Mouse (Mus musculus): ENCODE measurements around the gene Astn2.
A peak's percentile ranks its signal among the peaks of the same experiment; 100 is the strongest.

Astn2 gene

DNA sequence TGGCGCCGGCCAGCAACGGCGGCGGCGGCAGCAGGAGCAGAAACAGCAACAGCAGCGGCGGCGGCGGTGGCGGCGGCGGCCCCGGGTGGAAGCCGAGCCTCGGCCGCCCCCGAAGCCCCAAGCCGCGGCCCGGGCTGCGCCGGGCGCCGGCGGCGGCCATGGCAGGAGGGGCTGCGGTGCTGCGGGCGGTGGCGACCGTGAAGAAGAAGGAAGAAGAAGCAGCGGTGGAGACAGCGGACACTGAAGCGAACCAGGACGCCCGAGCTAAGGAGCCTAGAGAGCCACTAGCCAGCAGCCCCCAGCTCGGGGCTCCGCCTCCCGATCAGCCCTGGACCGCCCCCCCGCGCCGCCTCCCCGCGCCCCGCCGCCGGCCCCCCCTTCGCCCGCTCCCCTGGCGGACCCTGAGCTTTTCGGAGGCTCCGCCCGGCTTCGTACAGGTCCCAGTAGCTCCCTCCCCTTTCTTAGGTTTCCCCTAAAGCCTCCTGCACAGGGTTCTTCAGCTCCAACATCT lies at the start of gene Astn2:
Astn2 (minus strand) TSS at position 411 of the 511 bp plus-strand sequence.
- DNase-seq, result no peak

DNA sequence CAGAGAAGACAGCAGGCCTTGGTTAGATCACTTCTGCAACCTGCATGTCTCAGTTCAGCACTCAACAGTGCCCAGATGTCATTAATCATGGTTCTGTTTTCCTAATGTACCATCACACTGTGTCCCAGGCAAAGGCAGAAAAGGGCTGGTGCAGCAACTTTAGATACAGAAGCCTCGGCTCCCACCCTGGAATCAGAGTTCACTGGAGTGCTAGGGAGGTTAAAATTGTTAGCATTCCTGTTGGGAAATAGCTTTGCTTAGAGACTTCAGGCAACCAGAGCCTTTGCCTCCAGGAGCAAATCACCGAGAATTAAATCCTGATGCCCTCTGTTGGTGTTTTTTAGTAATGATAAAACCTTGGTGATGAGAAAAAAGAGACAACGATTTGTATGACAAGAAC lies 45.7 kb upstream of the Astn2 start:
- DNase-seq, result peak in 1 of 2 experiments; percentile 1

DNA sequence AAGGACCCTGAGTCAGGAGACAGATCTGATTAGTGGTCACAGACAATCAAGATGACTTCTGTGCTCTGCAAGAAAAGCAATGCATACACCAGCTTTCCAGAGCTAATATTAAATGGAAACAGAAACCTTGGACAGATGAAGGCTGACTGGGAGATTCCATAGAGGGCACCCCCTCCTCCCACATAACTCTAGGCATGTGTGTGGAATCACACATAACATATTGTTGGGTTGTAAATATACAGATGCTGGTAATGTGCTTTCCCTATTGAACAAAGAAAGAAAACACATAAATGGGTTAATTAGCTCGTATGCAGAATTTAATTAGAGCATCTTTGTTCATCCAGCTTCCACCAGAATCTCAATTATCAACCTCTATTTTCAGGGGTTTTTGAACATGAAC lies 26.8 kb upstream of the Astn2 start:
- no peak for DNase-seq

DNA sequence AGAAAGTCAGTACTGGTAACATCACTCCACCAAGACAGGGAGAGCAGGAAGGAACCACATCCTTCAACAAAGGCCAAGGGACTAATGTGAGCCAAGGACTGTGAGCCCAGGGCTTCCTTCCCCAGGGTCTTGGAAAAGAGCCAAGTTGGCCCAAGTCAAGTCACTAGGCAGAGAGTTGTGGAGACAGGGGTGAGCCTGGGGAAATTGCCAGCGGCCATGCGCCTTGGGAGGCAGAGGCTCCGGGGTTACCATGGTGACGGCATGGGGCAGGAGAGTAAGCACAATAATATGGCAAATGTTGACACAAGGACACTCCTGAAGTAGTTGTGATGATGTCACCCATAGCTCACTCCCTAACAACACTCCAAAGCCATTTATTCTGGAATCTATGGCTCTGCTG lies 21.4 kb upstream of the Astn2 start:
- no peak for DNase-seq

DNA sequence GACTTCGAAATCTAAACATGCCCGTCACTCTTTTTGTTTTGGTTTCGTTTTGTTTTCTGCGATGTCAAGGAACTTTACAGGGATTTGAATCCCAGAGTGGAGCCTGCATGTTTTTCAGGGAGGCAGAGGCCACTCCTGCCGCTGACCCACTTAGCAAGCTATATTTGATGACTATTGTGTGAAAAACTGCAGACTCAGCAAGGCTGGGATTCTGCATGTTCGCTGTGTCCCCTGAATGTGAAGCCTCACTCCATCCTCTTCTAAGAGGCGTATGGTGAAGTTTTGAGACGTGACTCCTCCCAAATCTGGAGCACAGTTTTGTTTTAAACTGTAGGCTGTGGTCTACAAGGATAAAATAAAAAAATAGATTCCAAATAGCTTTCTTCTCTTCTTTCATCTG lies 10.4 kb upstream of the Astn2 start:
- no peak for DNase-seq

DNA sequence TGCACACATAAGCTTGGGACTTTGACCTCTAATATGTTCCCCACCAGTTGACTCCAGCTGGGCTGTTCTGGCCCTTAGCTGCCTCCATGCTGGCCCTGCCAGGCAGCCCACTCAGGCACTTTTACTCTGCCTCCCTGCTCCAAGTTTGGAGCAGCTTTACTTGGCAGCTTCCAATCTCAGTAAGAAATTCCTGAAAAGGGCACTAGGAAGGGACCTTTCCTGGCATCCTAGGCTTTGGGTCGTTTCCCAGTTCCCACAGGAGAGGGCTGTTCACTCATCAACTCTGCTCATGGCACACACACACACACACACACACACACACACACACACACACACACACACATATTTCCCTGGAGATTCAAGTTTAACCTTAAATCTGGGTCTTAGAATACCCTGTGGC lies 675 bp upstream of the Astn2 start:
- DNase-seq, result no peak

DNA sequence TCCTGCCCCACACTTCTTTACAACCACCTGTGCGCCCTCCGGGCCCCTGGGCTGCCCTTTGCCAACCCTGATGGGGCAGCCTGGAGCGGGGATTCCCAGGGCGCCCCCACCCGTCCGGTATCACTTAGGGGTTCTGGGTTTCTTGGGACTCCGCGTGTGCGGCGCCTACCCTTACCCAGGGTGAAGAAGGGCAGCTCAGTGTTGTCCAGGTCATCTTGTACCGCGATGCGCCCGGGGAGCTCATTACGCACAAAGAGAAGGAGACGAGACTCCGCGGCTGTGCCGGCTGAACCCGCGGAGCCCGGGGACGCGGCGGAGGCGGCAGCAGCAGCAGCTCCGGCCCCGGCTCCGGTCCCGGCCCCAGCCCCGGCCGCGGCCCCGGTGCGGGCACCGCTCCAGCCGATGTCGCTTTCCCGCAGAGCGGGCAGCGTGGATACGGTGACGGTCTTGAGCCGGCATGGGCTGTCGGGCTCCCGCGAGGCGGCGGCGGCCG lies 657 bp downstream of the Astn2 start:
- DNase-seq, result no peak

DNA sequence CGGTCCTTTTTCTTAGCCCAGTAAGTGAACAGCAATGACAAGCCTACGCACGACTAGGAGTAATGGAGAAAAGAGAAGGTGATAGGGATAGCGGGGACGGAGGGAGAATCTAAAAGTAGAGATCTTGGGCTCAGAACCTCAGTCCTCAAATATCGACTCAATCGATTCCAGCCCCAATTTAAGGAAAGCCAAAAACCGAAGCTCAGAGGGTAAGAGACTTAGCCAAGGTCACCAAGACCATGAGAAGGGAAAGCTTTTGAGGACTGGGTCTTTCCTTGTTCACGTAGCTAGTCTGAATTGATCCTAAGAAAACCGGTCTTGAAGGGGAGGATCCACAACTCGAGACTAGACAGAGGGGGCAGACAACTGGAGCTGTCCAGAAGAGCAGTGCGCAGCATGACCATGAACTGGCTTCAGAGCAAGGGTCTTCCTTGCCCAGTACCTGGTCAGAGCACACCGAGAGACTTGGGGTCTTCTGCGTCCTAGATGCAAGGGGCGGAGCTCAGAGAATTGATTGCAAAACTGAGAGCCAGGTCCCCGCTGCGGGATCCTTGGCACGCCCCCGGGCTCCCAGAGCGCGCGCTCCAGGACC lies 1.2 kb downstream of the Astn2 start:
- DNase-seq, result no peak

DNA sequence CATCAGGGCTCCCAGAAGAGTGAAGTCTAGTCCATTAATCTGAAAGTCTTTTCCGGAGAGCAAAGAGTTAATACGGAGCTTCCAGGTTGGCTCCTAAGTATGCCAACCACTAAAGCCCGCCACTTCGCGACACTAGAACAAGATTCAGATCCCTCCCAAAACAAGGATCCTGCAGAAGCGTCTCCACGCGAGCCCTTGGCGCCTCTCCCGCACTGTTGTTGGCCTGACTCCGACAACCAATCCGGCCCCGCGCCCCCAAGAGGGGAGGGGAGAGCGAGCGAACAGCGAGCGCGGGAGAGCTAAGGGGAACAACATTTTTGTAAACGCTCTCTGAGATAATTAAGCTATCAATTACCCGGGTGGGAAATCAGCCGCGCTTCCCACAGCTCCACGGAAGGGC lies 1.8 kb downstream of the Astn2 start:
- DNase-seq, result no peak

DNA sequence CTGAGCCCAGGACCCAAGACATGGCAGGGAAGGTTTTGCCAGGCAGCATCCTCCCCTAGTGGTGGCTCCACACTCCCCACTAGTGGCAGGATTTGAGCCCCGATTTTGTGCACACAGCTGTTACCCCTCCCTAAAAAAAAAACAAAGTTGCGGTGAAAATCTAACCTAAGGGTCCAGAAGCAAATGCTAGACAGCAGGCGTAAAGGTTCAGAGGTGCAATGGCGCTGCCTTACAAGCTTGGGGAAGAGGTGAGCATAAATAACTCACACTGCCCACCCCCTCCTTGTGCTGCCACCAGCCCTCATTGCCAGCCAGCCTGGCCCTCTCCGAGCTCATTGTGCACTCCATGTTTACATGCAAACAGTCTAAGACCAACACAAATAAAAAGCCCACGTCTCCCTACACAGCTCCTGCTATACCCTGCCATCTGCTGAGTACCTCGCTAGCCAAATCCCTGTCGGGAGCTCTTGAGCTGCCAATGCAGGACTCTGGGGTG lies 3.2 kb downstream of the Astn2 start:
- DNase-seq, result no peak

DNA sequence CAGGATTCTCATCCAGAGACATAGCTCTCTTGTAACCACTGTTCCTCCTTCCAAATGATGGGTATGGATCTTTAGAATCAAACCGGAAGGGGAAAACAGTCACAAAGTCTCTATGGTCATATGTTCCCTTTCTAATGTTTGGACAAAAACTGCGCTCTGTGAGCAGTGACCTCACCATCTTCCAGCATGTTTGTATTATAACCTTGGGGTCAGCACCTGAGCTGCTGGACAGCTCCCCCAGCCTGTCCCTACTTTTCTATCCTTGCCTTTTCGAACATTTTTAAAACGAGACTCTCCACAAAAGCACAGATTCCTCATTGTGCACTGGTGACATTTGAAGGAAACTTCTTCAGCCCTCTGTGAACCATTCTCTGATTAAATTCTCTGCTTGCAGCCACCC lies 5.3 kb downstream of the Astn2 start:
- DNase-seq, result no peak

DNA sequence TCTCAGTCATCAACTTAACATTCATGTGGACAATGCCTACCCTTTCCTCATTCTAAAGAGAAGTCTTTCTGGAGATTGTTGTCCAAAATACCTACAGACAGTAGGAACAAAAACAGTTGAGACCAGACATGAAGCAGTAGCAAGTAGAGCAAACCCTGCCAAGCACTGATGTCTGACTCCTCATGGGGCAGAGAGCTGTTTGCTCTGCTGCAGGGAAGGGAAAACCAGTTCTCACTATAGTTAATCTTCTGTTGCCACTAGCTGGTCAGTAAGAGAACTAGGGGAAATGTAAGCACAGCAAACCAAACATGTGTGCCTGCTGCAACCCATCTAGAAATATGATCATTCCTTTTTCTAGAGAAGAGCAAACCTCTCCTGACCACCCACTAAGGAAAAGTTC lies 7.2 kb downstream of the Astn2 start:
- DNase-seq, result no peak

DNA sequence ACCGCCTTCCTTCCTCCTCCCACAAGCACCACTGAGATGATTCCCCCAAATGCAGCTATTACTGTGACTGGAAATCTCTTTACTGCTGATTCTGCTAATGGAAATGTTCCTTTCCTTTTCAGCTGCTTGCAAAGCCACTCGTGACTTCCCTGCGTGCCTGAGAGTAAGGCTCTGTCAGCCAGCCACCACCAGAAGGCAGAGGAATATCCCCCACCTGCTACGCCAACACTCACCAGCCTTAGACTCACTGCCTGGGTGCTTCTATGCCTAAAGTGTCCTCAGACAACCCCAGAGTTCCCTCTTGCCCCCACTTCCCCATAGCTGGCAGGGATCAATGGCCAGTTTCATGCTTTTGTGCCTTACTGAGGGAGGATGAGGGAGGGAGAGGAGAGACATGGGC lies 11.1 kb downstream of the Astn2 start:
- DNase-seq, result no peak

DNA sequence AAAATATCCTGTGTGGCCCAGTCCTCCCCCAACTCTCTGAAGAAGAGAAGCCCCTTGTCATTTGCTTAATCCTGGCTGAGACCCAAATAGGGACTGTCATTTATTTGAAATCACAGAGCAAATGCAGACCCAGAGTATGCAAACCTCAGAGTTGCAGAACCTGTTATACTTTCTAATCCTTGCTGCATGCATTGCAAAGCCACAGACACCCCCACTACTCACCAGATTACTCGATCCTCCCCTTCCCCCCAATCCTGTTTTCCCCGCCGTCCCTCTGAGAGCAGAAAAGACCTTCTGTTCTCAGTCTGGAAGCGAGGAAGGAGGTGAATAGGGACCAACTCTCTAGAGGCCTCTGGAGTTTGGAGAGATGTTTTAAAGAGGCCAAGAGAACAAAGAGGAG lies 13.9 kb downstream of the Astn2 start:
- DNase-seq, result no peak

DNA sequence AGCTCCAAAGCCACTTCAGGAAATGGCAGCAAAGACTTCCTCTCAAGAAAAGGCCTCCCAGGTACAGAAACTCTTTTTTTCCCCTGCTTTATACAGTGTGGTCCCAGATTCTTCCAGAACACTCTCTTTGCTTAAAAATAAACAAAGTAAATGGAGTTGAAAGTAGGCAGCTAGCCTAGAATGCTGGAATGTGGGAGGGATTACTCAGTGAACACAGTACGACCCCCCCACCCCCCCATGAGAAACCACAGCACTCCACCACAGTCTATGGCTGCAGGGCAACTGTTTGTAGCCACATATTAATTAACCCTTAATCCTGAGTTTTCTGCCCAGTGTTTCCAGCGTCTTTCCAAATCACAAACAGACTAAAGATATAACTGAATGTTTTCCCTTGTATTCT lies 25.8 kb downstream of the Astn2 start:
- no peak for DNase-seq

DNA sequence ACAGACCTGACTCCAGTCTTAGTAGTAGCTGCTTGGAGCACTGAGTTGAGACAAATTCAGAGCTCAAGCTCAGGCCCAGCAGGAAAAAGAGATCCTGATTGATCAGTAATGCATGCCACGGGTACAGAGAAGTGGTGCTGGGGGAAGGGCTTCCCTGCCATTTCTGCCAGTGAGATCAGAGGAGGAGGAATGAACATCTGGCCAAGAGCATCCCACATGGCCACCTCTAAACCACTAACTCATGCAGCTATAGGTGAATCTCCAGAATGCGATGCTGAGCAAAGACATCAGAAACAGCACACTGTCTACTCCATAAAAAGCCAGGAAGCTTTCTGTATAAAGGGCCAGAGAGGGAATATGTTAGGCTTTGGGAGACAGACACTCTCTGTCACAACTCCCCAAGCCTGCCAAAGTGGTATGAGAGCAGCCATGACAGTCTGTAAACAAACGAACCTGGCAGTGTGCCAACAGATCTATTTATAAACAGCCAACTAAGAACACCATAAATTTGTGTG lies 33.8 kb downstream of the Astn2 start:
- no peak for DNase-seq

DNA sequence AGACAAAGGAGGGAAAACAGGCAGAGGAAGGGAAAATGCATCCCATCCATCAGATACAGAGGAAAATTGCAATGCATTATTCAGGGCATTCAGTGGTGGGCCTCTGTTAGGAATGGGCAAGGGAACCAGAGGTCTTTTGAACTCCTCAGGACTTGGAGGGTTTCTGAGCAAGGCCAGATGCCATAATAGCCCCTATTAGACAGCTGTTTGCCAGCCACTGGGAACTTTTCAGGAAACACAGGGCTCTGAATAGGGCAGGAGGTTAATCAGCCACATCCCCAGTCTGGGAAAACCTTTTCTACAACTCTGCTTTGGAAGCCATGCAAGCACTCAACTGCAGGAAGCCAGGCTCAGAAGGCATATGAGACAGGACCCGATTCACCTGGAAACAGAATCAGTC lies 38.9 kb downstream of the Astn2 start:
- no peak for DNase-seq

DNA sequence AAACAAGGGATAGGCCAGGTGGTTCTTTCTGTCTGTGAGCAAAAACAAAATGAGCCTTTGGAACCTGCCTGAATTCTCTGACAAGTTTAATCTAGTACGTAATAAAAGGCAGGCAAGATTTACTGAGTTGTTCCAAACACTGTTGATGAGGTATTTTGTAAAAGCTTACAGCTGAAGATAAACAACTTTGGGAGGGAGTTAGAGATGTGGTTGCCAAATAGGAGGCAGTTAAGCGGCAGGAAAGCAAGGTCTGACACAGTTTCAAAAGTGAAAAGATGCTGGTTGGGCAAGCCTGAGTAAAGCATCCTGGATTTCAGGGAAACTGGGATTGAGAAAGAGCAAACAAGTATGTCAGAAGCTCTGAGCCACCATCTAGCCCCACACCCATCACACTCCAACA lies 59.8 kb downstream of the Astn2 start:
- no peak for DNase-seq

DNA sequence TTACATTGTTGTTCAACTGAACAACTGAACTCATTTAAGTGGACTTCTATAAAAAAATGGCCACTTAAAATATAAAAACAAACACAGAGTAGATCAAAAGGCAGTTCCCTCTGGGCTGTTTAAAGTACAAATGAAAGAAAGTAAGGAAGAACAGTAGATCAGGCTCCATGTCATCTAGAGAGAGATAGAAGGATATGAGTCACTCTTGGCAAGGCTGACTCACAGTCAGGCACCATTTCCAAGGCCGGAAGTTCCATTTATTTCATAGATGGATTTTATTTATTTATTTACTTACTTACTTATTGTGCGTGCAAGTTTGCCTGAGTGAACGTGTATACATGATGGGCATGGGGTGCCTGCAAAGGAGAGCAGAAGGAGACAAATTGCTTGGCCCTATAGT lies 67.0 kb downstream of the Astn2 start:
- DNase-seq, result no peak

DNA sequence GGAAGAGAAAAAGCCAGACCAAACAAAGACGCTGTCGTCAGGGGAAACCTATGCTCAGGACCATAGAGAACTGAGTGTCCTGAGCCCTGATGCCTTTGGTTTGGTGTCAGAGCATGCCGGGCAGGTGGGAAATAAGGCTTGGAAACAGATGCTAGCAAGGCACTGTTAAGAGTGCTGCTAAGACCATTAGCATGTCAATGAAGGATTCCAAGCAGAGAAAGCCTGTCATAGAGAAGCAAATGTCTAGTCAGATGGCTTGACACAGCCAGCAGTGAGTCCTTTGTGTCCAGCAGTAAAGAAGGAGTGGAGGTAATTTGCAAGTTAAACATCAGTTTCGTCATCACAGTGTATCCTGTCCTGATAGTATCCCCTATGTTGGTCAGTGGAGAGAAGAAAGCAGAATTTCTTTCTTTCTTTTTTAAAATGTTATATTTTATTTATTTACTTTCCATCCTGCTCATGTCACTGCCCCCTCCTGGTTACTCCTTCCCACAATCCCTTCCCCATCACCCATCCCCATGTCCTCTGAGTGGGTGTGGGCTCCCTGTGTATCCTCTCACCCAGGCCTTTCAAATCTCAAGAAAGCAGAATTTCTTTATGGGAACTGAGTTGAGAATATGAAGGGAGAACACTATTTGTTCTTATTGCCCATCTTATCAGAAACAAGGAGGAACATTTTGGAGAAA lies 73.7 kb downstream of the Astn2 start:
- no peak for DNase-seq

DNA sequence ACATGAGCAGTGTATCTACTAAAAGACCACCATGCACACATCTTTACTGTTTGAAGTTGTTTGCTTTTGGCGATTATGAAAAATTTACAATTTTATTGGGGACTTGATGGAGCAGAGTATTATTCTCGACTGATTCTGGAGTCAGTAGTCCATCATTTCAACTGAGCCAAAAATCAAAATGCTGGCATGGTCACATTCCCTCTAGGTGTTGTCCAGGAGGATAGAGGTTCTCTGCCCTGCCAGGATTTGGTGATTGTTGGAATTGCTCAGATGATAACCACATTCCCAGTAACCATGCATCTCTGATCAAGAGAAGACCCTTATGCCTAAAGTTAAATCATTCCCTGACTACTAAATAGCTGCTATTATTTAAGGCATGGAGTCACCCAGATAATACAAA lies 83.4 kb downstream of the Astn2 start:
- no peak for DNase-seq

DNA sequence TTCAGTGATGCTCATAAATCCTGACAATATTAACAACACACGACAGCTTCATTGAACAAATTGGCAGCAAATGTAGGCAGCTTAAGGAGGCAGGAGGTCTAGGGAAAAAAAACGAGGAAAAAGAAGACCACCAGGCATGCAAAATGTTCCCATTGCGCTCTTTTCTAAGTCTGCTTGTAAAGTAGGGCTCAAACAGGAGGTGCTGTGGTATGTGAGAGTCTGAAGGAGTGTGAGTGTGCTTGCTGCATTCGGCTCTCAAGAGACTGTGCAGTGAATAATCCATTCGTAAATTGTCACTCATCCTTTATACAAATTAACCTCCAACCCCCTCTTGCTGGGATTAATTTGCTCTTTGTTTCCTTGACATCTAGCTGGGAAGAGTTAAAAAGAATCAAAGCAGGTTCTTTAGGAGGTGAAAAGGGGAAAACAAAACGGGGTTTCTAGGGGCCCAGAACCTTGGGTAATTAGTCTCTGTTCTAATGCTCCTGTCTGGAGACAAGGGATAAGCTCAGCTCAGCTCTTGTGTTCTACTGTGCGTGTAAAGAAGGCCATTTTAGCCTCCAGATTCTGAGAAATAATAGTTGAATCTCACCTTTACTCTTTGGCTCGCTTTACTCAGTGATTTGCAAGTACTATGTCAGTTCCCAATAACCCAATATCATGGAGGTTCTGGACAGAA lies 89.5 kb downstream of the Astn2 start:
- no peak for DNase-seq

DNA sequence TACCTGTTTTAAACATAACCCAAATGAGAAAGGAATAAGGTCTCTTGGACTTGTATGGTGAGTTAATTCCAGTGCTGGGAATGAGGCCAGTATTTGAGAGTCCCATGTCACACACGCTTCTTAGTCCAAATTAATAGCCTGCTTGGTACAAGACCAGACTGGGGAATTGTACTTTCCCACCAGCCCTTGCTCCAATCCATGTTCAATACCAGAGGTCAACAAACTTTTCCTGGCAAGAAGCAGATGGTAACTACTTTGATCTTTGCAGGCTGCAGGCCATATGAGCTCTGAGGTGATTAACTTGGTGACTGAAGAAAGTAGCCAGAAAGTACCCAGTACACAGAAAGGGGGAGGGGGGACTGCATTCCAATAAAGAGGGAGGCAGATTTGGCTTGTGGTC lies 91.7 kb downstream of the Astn2 start:
- DNase-seq, result no peak
